Mouse (Mus musculus): ENCODE measurements at regions not wholly inside any gene's neighbourhood (a gene's known extent, or its start where the extent isn't known, plus 50 kb on each side); places are given as distances from the start of the nearest gene placed in this dataset.

- TF ChIP-seq CTCF (IDR thresholded peaks at IDR 0.05; ENCODE audit: insufficient read depth, low read length) (no peak), POLR2A (IDR thresholded peaks at IDR 0.05; ENCODE audit: borderline replicate concordance, extremely low read depth, low read depth, low read length) (no peak)
These were observed 251.6 kb downstream of the Qdpr start for GRCm38 (mm10) chr5:45198408-45198807.

Data from lung, adult 2 months (tissue).